Mouse (Mus musculus): ENCODE measurements around the gene Trp53i11. TPM values are rescaled to one million over a fixed set of nuclear protein-coding genes. Genes with fewer than 3 reads are reported as not detected.

Gene Trp53i11
- polyA plus RNA-seq, 1 experiment from 2014 or later: 77.0 TPM

- no peaks in the 10 kb centered on the region for H3K9me3 ChIP-seq
- WGBS: 100% methylated on average over 2 of the region's 2 CpGs
- DNase-seq (ENCODE audit: extremely low spot score, low spot score): no peak
- H3K36me3 ChIP-seq (replicated peaks): peaks cover 83% of the 10 kb centered on the region
- H3K27ac ChIP-seq: no peak overlapping the region
- peaks cover 34% of the 10 kb centered on the region for H3K4me1 ChIP-seq
- H3K27me3 ChIP-seq (ENCODE audit: poor library complexity, severe bottlenecking): no peaks in the 10 kb centered on the region
- no peak overlapping the region for H3K4me3 ChIP-seq
Observed at GRCm38 (mm10) chr2:93212865-93213264, 25.5 kb downstream of the Trp53i11 start.

GRCm38 (mm10) chr2:93214192-93214591 lies 26.8 kb downstream of the Trp53i11 start:
- WGBS: 90% methylated on average over 1 of the region's 1 CpGs
- Histone ChIP-seq H3K9me3 (no peaks in the 10 kb centered on the region), H3K4me3 (no peak overlapping the region), H3K36me3 (replicated peaks) (peaks cover 83% of the 10 kb centered on the region), H3K4me1 (peaks cover 43% of the 10 kb centered on the region), H3K27me3 (ENCODE audit: poor library complexity, severe bottlenecking) (0 out of 2 replicates have a peak, but pooled peaks cover 3% of the 10 kb centered on the region), H3K27ac (peak overlapping the region; percentile 53; the same call in 1 of the 2 replicates)
- DNase-seq (ENCODE audit: extremely low spot score, low spot score): no peak

GRCm38 (mm10) chr2:93215790-93216189 lies 28.4 kb downstream of the Trp53i11 start:
- 0 out of 2 replicates have a peak, but pooled peaks cover 3% of the 10 kb centered on the region for H3K27me3 ChIP-seq (ENCODE audit: poor library complexity, severe bottlenecking)
- 83% methylated on average over 10 of the region's 10 CpGs for WGBS
- no peaks in the 10 kb centered on the region for H3K9me3 ChIP-seq
- DNase-seq (ENCODE audit: extremely low spot score, low spot score): no peak
- H3K4me1 ChIP-seq: peaks cover 51% of the 10 kb centered on the region
- no peak overlapping the region for H3K4me3 ChIP-seq
- H3K36me3 ChIP-seq (replicated peaks): peaks cover 82% of the 10 kb centered on the region
- 0 out of 2 replicates have a peak overlapping the region, but pooled peaks have one; percentile 44 for H3K27ac ChIP-seq

- H3K27me3 ChIP-seq (ENCODE audit: poor library complexity, severe bottlenecking): 0 out of 2 replicates have a peak, but pooled peaks cover 3% of the 10 kb centered on the region
- peaks cover 58% of the 10 kb centered on the region for H3K4me1 ChIP-seq
Observed at GRCm38 (mm10) chr2:93217015-93217414, 29.7 kb downstream of the Trp53i11 start.

GRCm38 (mm10) chr2:93218353-93218990 lies 31.1 kb downstream of the Trp53i11 start:
- Histone ChIP-seq H3K4me1 (peaks cover 62% of the 10 kb centered on the region), H3K9me3 (no peaks in the 10 kb centered on the region), H3K36me3 (replicated peaks) (peaks cover 83% of the 10 kb centered on the region), H3K27ac (peak overlapping the region; percentile 36; the same call in 1 of the 2 replicates), H3K4me3 (no peak overlapping the region), H3K27me3 (ENCODE audit: poor library complexity, severe bottlenecking) (0 out of 2 replicates have a peak, but pooled peaks cover 3% of the 10 kb centered on the region)
- 91% methylated on average over 7 of the region's 7 CpGs for WGBS
- no peak for DNase-seq (ENCODE audit: extremely low spot score, low spot score)

More at GRCm38 (mm10) chr2:93217015-93217414, 29.7 kb downstream of the Trp53i11 start:
- peak overlapping the region; percentile 36 for H3K27ac ChIP-seq
- peaks cover 82% of the 10 kb centered on the region for H3K36me3 ChIP-seq (replicated peaks)
- 17% methylated on average over 7 of the region's 7 CpGs for WGBS
- H3K4me3 ChIP-seq: no peak overlapping the region
- H3K9me3 ChIP-seq: no peaks in the 10 kb centered on the region
- DNase-seq (ENCODE audit: extremely low spot score, low spot score): peak; percentile 87

- Histone ChIP-seq H3K27ac (0 out of 2 replicates have a peak overlapping the region, but pooled peaks have one; percentile 0), H3K36me3 (replicated peaks) (peaks cover 85% of the 10 kb centered on the region), H3K4me3 (no peak overlapping the region), H3K27me3 (ENCODE audit: poor library complexity, severe bottlenecking) (0 out of 2 replicates have a peak, but pooled peaks cover 3% of the 10 kb centered on the region), H3K4me1 (peaks cover 57% of the 10 kb centered on the region), H3K9me3 (no peaks in the 10 kb centered on the region)
- DNase-seq (ENCODE audit: extremely low spot score, low spot score): no peak
- WGBS: 96% methylated on average over 3 of the region's 3 CpGs
Observed at GRCm38 (mm10) chr2:93219576-93219975, 32.2 kb downstream of the Trp53i11 start.

GRCm38 (mm10) chr2:93220447-93220846 lies 33.1 kb downstream of the Trp53i11 start:
- WGBS: 61% methylated on average over 5 of the region's 5 CpGs
- DNase-seq (ENCODE audit: extremely low spot score, low spot score): no peak
- 0 out of 2 replicates have a peak, but pooled peaks cover 3% of the 10 kb centered on the region for H3K27me3 ChIP-seq (ENCODE audit: poor library complexity, severe bottlenecking)
- H3K4me1 ChIP-seq: peaks cover 51% of the 10 kb centered on the region
- H3K9me3 ChIP-seq: no peaks in the 10 kb centered on the region
- H3K27ac ChIP-seq: peak overlapping the region; percentile 57; the same call in 1 of the 2 replicates
- H3K36me3 ChIP-seq (replicated peaks): peaks cover 76% of the 10 kb centered on the region
- no peak overlapping the region for H3K4me3 ChIP-seq

- Histone ChIP-seq H3K4me1 (peaks cover 59% of the 10 kb centered on the region), H3K27ac (peak overlapping the region; percentile 48; the same call in 1 of the 2 replicates), H3K4me3 (no peak overlapping the region), H3K9me3 (no peaks in the 10 kb centered on the region), H3K27me3 (ENCODE audit: poor library complexity, severe bottlenecking) (0 out of 2 replicates have a peak, but pooled peaks cover 3% of the 10 kb centered on the region), H3K36me3 (replicated peaks) (peaks cover 60% of the 10 kb centered on the region)
- DNase-seq (ENCODE audit: extremely low spot score, low spot score): no peak
- 75% methylated on average over 6 of the region's 6 CpGs for WGBS
Observed at GRCm38 (mm10) chr2:93223463-93223862, 36.1 kb downstream of the Trp53i11 start.

- peak overlapping the region; percentile 91 for H3K27ac ChIP-seq
Observed at GRCm38 (mm10) chr2:93226606-93227595, 39.6 kb downstream of the Trp53i11 start.

GRCm38 (mm10) chr2:93227713-93228479 lies 40.5 kb downstream of the Trp53i11 start:
- Histone ChIP-seq H3K27ac (peak overlapping the region; percentile 91), H3K4me3 (peak overlapping the region; percentile 46), H3K4me1 (peaks cover 77% of the 10 kb centered on the region)

More at GRCm38 (mm10) chr2:93226606-93227595, 39.6 kb downstream of the Trp53i11 start:
- Histone ChIP-seq H3K9me3 (no peaks in the 10 kb centered on the region), H3K27me3 (ENCODE audit: poor library complexity, severe bottlenecking) (no peaks in the 10 kb centered on the region), H3K4me1 (peaks cover 69% of the 10 kb centered on the region), H3K4me3 (peak overlapping the region; percentile 46), H3K36me3 (replicated peaks) (peaks cover 38% of the 10 kb centered on the region)
- DNase-seq (ENCODE audit: extremely low spot score, low spot score): peak; percentile 93
- 12% methylated on average over 20 of the region's 20 CpGs for WGBS

GRCm38 (mm10) chr2:93228480-93228824 lies 41.1 kb downstream of the Trp53i11 start:
- Histone ChIP-seq H3K4me3 (peak overlapping the region; percentile 46), H3K4me1 (peaks cover 77% of the 10 kb centered on the region), H3K27ac (peak overlapping the region; percentile 91), H3K9me3 (no peaks in the 10 kb centered on the region), H3K36me3 (replicated peaks) (peaks cover 23% of the 10 kb centered on the region), H3K27me3 (ENCODE audit: poor library complexity, severe bottlenecking) (no peaks in the 10 kb centered on the region)
- peak; percentile 72 for DNase-seq (ENCODE audit: extremely low spot score, low spot score)
- WGBS: 3% methylated on average over 5 of the region's 5 CpGs

More at GRCm38 (mm10) chr2:93227713-93228479, 40.5 kb downstream of the Trp53i11 start:
- WGBS: 11% methylated on average over 9 of the region's 9 CpGs
- Histone ChIP-seq H3K36me3 (replicated peaks) (peaks cover 29% of the 10 kb centered on the region), H3K9me3 (no peaks in the 10 kb centered on the region), H3K27me3 (ENCODE audit: poor library complexity, severe bottlenecking) (no peaks in the 10 kb centered on the region)
- peak; percentile 88 for DNase-seq (ENCODE audit: extremely low spot score, low spot score)

GRCm38 (mm10) chr2:93232141-93232540 lies 44.8 kb downstream of the Trp53i11 start:
- Histone ChIP-seq H3K4me3 (no peak overlapping the region), H3K27ac (peak overlapping the region; percentile 77), H3K27me3 (ENCODE audit: poor library complexity, severe bottlenecking) (no peaks in the 10 kb centered on the region), H3K4me1 (peaks cover 72% of the 10 kb centered on the region), H3K36me3 (replicated peaks) (peaks cover 25% of the 10 kb centered on the region), H3K9me3 (no peaks in the 10 kb centered on the region)
- no peak for DNase-seq (ENCODE audit: extremely low spot score, low spot score)
- 76% methylated on average over 1 of the region's 1 CpGs for WGBS

Data from forebrain, embryonic 10.5 days (tissue).